Mouse (Mus musculus): ENCODE data around the gene Neurod2.

DNA sequence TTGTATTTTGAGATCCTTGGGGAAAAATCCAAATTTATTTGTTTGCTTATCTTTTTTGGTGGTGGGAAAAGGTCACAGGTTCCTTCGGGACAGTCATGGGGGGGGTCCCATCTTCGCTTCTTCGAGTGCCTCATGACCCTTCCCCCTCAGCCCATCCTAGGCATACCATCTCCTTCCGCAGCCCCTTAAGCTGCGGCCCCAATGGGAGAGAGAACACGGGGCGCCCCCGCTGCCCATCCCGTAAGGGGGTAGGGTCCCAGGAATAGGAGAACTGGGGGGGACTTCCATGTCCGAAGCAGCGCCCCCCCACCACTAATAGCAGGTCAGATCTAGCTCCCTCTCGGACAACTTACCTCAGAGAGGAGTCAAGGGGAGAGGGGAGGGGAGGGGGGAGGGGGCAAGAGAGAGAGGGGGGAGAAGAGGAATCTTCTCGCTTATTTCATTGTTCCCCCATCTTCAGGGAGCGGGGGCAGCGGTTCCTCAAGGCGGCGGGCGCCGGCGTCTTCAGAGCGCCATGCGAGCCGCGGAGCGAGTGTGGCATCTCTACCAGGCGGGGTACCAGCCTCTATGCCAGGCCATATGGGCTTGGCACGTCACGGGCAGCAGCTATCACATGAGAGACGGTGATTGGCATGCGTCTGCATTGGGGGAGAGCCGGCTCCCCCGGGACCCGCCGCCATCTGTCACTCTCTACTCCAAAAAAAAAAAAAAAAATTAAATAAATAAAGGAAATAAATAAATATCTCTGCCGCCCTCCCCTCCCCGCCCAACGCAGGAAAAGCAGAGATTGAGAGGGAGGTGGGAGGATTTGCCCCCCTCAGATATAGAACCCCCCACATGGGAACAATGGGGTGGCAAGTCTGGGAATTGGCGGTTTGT, at the start of gene Neurod2:
- no peak for TF ChIP-seq CTCF (IDR thresholded peaks at IDR 0.05; ENCODE audit: control insufficient read depth, insufficient read depth, low read length)
- TF ChIP-seq POLR2A (IDR thresholded peaks at IDR 0.05; ENCODE audit: borderline replicate concordance, control insufficient read depth, low read depth, low read length) = no peak

All from bone marrow, adult 2 months (tissue).